Mouse (Mus musculus): ENCODE measurements at regions not wholly inside any gene's neighbourhood (a gene's known extent, or its start where the extent isn't known, plus 50 kb on each side); places are given as distances from the start of the nearest gene placed in this dataset.
A peak's percentile ranks its signal among the peaks of the same experiment; 100 is the strongest.

DNA sequence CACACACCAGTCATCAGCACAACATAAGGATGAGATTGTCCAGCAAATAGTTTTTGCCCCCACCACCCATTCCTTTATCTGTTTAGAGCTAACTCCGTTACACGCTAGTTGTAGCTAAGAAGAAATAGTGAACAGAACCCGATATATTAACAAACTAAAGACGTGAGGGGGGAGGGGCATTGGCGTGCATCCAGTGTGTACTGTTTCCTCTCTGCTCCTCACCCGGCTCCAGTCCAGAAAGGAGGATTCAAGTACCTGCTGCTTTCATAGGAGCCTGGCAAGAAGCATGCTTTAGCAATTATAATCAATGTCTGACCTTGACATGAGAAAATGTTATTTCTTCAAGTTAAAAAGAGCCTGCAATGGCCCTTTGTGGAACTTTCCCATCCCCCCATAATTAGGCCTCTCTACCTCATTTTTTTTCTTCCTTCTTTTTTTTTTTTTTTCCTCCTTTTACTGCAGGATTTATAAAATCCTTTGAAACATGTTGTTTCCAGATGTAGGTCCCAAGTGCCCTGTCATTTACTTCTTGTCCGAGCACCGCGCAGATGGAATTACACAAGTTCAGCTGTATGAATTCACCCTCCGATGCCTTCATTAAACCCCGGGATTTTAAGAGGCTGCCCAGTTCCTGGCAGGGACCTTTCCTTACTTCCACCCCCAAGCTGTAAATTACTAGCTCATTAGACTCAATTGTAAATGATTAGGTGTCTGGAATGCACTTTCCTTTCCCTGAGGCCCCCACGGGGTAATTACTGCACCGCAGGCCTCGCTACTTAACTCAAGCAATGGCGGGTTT is 116.6 kb upstream of the Lpar1 start:
- no peaks in the 10 kb centered on the region for H3K36me3 ChIP-seq (ENCODE audit: control insufficient read depth, insufficient read depth, low read length)
- no peaks in the 10 kb centered on the region for H3K27me3 ChIP-seq (ENCODE audit: control insufficient read depth, insufficient read depth, low read length)
- peak; percentile 69 for DNase-seq
- peak; percentile 40; the same call in 1 of the 2 replicates for ATAC-seq (ENCODE audit: low FRiP score, low TSS enrichment)
- no peak overlapping the region for H3K9ac ChIP-seq (replicated peaks; ENCODE audit: low read length)
- WGBS, result 39% methylated on average over 15 of the region's 15 CpGs
- H3K9me3 ChIP-seq (ENCODE audit: control insufficient read depth, low read length), result no peaks in the 10 kb centered on the region
- H3K27ac ChIP-seq (replicated peaks; ENCODE audit: low read depth, low read length), result no peak overlapping the region
- peaks cover 9% of the 10 kb centered on the region for H3K4me1 ChIP-seq (ENCODE audit: control insufficient read depth, insufficient read depth, low read length)
- no peak overlapping the region for H3K4me3 ChIP-seq (replicated peaks; ENCODE audit: low read depth, low read length)
- H3K4me2 ChIP-seq (ENCODE audit: low read length), result peak overlapping the region; percentile 37

- H3K27ac ChIP-seq (replicated peaks; ENCODE audit: low read depth, low read length), result no peak overlapping the region
- H3K4me3 ChIP-seq (replicated peaks; ENCODE audit: low read depth, low read length), result no peak overlapping the region
- no peaks in the 10 kb centered on the region for H3K36me3 ChIP-seq (ENCODE audit: control insufficient read depth, insufficient read depth, low read length)
- no peaks in the 10 kb centered on the region for H3K9me3 ChIP-seq (ENCODE audit: control insufficient read depth, low read length)
- ATAC-seq (ENCODE audit: low FRiP score, low TSS enrichment), result no peak
- 71% methylated on average over 8 of the region's 8 CpGs for WGBS
- H3K4me2 ChIP-seq (ENCODE audit: low read length), result no peak overlapping the region
- no peaks in the 10 kb centered on the region for H3K27me3 ChIP-seq (ENCODE audit: control insufficient read depth, insufficient read depth, low read length)
- no peak overlapping the region for H3K9ac ChIP-seq (replicated peaks; ENCODE audit: low read length)
- H3K4me1 ChIP-seq (ENCODE audit: control insufficient read depth, insufficient read depth, low read length), result peaks cover 9% of the 10 kb centered on the region
- no peak for DNase-seq
Measured at GRCm38 (mm10) chr4:58668368-58669153, 114.9 kb upstream of the Lpar1 start.

- H3K9me3 ChIP-seq (ENCODE audit: control insufficient read depth, low read length), result no peaks in the 10 kb centered on the region
- no peak overlapping the region for H3K9ac ChIP-seq (replicated peaks; ENCODE audit: low read length)
- 66% methylated on average over 6 of the region's 6 CpGs for WGBS
- no peaks in the 10 kb centered on the region for H3K4me1 ChIP-seq (ENCODE audit: control insufficient read depth, insufficient read depth, low read length)
- H3K36me3 ChIP-seq (ENCODE audit: control insufficient read depth, insufficient read depth, low read length), result no peaks in the 10 kb centered on the region
- no peaks in the 10 kb centered on the region for H3K27me3 ChIP-seq (ENCODE audit: control insufficient read depth, insufficient read depth, low read length)
- H3K4me2 ChIP-seq (ENCODE audit: low read length), result no peak overlapping the region
- H3K27ac ChIP-seq (replicated peaks; ENCODE audit: low read depth, low read length), result no peak overlapping the region
- H3K4me3 ChIP-seq (replicated peaks; ENCODE audit: low read depth, low read length), result no peak overlapping the region
- DNase-seq (peak; percentile 39), ATAC-seq (ENCODE audit: low FRiP score, low TSS enrichment) (no peak)
Measured at GRCm38 (mm10) chr4:58663628-58664205, 110.0 kb upstream of the Lpar1 start.

DNA sequence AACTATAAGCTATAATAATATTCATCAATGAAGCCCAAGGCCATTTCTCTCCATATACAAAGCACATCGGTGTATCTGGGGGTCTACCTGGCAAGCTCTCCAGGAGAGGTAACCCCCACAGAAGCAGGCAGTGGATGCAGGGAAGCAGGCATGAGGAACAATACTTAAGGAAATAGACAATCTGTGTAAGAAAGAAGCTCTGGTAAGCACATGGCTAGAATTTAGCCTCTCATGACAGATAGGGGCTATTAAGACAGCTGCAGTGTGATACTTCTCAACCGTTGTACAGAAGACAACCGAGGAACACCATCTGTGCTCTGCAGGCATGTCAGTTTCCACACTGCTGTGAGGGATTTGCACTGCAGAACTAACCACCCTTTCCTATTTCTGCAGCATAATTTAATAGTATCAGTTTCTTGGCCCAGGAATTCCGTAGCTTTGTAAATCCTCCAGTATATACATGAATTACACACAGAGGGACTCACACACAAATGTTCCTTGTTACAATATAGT is 108.1 kb upstream of the Lpar1 start:
- H3K9me3 ChIP-seq (ENCODE audit: control insufficient read depth, low read length), result no peaks in the 10 kb centered on the region
- H3K9ac ChIP-seq (replicated peaks; ENCODE audit: low read length), result no peak overlapping the region
- H3K27ac ChIP-seq (replicated peaks; ENCODE audit: low read depth, low read length), result no peak overlapping the region
- H3K27me3 ChIP-seq (ENCODE audit: control insufficient read depth, insufficient read depth, low read length), result no peaks in the 10 kb centered on the region
- no peak for DNase-seq
- no peaks in the 10 kb centered on the region for H3K36me3 ChIP-seq (ENCODE audit: control insufficient read depth, insufficient read depth, low read length)
- 88% methylated on average over 4 of the region's 4 CpGs for WGBS
- H3K4me2 ChIP-seq (ENCODE audit: low read length), result no peak overlapping the region
- no peak for ATAC-seq (ENCODE audit: low FRiP score, low TSS enrichment)
- no peaks in the 10 kb centered on the region for H3K4me1 ChIP-seq (ENCODE audit: control insufficient read depth, insufficient read depth, low read length)
- H3K4me3 ChIP-seq (replicated peaks; ENCODE audit: low read depth, low read length), result no peak overlapping the region

- DNase-seq, result no peak
- Histone ChIP-seq H3K4me1 (ENCODE audit: control insufficient read depth, insufficient read depth, low read length) (no peaks in the 10 kb centered on the region), H3K36me3 (ENCODE audit: control insufficient read depth, insufficient read depth, low read length) (no peaks in the 10 kb centered on the region), H3K27me3 (ENCODE audit: control insufficient read depth, insufficient read depth, low read length) (no peaks in the 10 kb centered on the region), H3K27ac (replicated peaks; ENCODE audit: low read depth, low read length) (no peak overlapping the region), H3K4me3 (replicated peaks; ENCODE audit: low read depth, low read length) (no peak overlapping the region), H3K9ac (replicated peaks; ENCODE audit: low read length) (no peak overlapping the region), H3K9me3 (ENCODE audit: control insufficient read depth, low read length) (no peaks in the 10 kb centered on the region), H3K4me2 (ENCODE audit: low read length) (no peak overlapping the region)
- WGBS, result 78% methylated on average over 5 of the region's 5 CpGs
- ATAC-seq (ENCODE audit: low FRiP score, low TSS enrichment), result no peak
Measured at GRCm38 (mm10) chr4:58660511-58660910, 106.8 kb upstream of the Lpar1 start.

GRCm38 (mm10) chr4:58658206-58658605 is 104.5 kb upstream of the Lpar1 start:
- DNase-seq (no peak), ATAC-seq (ENCODE audit: low FRiP score, low TSS enrichment) (no peak)
- Histone ChIP-seq H3K27me3 (ENCODE audit: control insufficient read depth, insufficient read depth, low read length) (no peaks in the 10 kb centered on the region), H3K9me3 (ENCODE audit: control insufficient read depth, low read length) (no peaks in the 10 kb centered on the region), H3K9ac (replicated peaks; ENCODE audit: low read length) (no peak overlapping the region), H3K4me3 (replicated peaks; ENCODE audit: low read depth, low read length) (no peak overlapping the region), H3K27ac (replicated peaks; ENCODE audit: low read depth, low read length) (no peak overlapping the region), H3K36me3 (ENCODE audit: control insufficient read depth, insufficient read depth, low read length) (no peaks in the 10 kb centered on the region), H3K4me1 (ENCODE audit: control insufficient read depth, insufficient read depth, low read length) (no peaks in the 10 kb centered on the region), H3K4me2 (ENCODE audit: low read length) (no peak overlapping the region)
- 70% methylated on average over 6 of the region's 6 CpGs for WGBS

DNA sequence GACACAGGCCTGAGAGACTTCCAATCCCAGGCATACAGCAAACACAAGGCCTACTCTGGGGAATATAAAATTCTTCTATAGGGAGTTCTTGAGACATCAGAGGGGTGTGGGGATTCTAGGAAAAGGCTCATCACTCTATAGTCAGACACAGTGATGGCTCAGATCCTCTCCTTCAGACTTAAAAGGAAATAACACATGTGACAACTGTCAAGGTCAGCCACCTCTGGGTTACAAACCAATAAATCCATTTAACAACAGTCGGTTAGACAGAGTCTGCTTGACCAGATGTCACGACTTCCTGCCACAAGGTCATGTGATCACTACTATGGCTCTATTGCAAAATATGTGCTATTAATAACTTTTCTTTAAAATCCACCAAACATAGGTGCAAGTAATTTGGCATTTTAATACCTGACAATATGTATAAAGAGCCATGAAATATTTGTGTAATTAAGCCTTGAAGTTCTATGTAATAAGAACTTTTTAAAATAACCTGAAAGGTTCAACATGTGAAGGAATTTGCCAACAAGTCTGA is 94.1 kb upstream of the Lpar1 start:
- Histone ChIP-seq H3K9me3 (ENCODE audit: control insufficient read depth, low read length) (no peaks in the 10 kb centered on the region), H3K27me3 (ENCODE audit: control insufficient read depth, insufficient read depth, low read length) (no peaks in the 10 kb centered on the region), H3K4me2 (ENCODE audit: low read length) (no peak overlapping the region), H3K4me3 (replicated peaks; ENCODE audit: low read depth, low read length) (no peak overlapping the region), H3K27ac (replicated peaks; ENCODE audit: low read depth, low read length) (no peak overlapping the region), H3K36me3 (ENCODE audit: control insufficient read depth, insufficient read depth, low read length) (no peaks in the 10 kb centered on the region), H3K4me1 (ENCODE audit: control insufficient read depth, insufficient read depth, low read length) (no peaks in the 10 kb centered on the region), H3K9ac (replicated peaks; ENCODE audit: low read length) (no peak overlapping the region)
- 76% methylated on average over 2 of the region's 2 CpGs for WGBS
- DNase-seq (no peak), ATAC-seq (ENCODE audit: low FRiP score, low TSS enrichment) (no peak)

DNA sequence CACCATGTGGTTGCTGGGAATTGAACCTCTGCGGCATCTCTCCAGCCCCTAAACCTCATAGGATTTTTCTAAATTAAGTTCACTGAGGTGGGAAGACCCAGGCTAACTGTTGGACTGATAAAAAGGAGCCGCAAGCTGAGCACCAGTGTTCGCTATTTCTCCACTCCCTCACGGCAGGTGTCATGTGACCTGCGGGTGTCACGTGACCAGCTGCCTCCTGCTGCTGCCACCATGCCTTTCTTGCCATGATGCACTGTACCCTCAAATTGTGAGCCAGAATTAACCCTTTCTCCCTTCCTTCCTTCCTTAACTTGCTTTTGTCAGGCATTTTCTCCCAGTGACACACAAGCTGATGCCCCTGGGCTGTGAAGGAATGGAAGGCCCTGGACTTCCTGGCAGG is 93.1 kb upstream of the Lpar1 start:
- H3K9ac ChIP-seq (replicated peaks; ENCODE audit: low read length), result no peak overlapping the region
- no peaks in the 10 kb centered on the region for H3K9me3 ChIP-seq (ENCODE audit: control insufficient read depth, low read length)
- H3K27ac ChIP-seq (replicated peaks; ENCODE audit: low read depth, low read length), result no peak overlapping the region
- WGBS, result 92% methylated on average over 6 of the region's 6 CpGs
- no peaks in the 10 kb centered on the region for H3K27me3 ChIP-seq (ENCODE audit: control insufficient read depth, insufficient read depth, low read length)
- H3K4me2 ChIP-seq (ENCODE audit: low read length), result no peak overlapping the region
- ATAC-seq (ENCODE audit: low FRiP score, low TSS enrichment) (no peak), DNase-seq (no peak)
- no peaks in the 10 kb centered on the region for H3K4me1 ChIP-seq (ENCODE audit: control insufficient read depth, insufficient read depth, low read length)
- no peak overlapping the region for H3K4me3 ChIP-seq (replicated peaks; ENCODE audit: low read depth, low read length)
- H3K36me3 ChIP-seq (ENCODE audit: control insufficient read depth, insufficient read depth, low read length), result no peaks in the 10 kb centered on the region

Measured in midbrain, embryonic 14.5 days (tissue).